Mouse (Mus musculus) forebrain, postnatal 0 days (tissue): Measurements from ENCODE around the gene Ccna1. TPM values are rescaled to one million over a fixed set of nuclear protein-coding genes. Genes with fewer than 3 reads are reported as not detected.

Experiments
- ATAC-seq: fragments of 200-750 bp; cut with Nextera tagmentation; 2 replicates; pipeline ENCODE4 v1.8.0; 2017; ENCODE audit warnings: mild to moderate bottlenecking, moderate library complexity
- DNase-seq: peaks from one replicate; pipeline ENCODE4 v3.0.0-alpha.2; 2015
- H3K27ac ChIP-seq: fragments of 300-500 bp; sonication (generic); 2 replicates; pipeline ENCODE4 v1.5.1; 2014; ENCODE audit warnings: low read depth, mild to moderate bottlenecking, antibody characterized with exemption, low read length, moderate library complexity, mixed read lengths
- H3K27me3 ChIP-seq: fragments of 300-500 bp; sonication (generic); 2 replicates; pipeline ENCODE4 v1.6.1; 2014; ENCODE audit warnings: mild to moderate bottlenecking, low read length, mixed read lengths; ENCODE audit not compliant: insufficient read depth
- H3K36me3 ChIP-seq: fragments of 300-500 bp; sonication (generic); 2 replicates; pipeline ENCODE4 v1.6.1; 2014; ENCODE audit warnings: mild to moderate bottlenecking, moderate library complexity; ENCODE audit not compliant: insufficient read depth
- H3K4me1 ChIP-seq: fragments of 300-500 bp; sonication (generic); 2 replicates; pipeline ENCODE4 v1.6.1; 2014; ENCODE audit warnings: antibody characterized with exemption; ENCODE audit not compliant: insufficient read depth
- H3K4me2 ChIP-seq: fragments of 300-500 bp; sonication (generic); 2 replicates; pipeline ENCODE4 v1.6.1; 2014; ENCODE audit warnings: low read depth, mild to moderate bottlenecking, moderate library complexity
- H3K4me3 ChIP-seq: fragments of 300-500 bp; sonication (generic); 2 replicates; pipeline ENCODE4 v1.5.1; 2014; ENCODE audit warnings: low read depth, low read length, mixed read lengths
- H3K9ac ChIP-seq: fragments of 300-500 bp; sonication (generic); 2 replicates; pipeline ENCODE4 v1.6.1; 2014; ENCODE audit warnings: mild to moderate bottlenecking
- H3K9me3 ChIP-seq: fragments of 300-500 bp; sonication (generic); 2 replicates; pipeline ENCODE4 v1.6.1; 2016; ENCODE audit warnings: low read length
- CTCF ChIP-seq: sonication (generic); IDR thresholded peaks from 2 replicates; pipeline ENCODE4 v1.5.1; 2016; ENCODE audit warnings: antibody characterized with exemption, control low read depth, low read depth
- WGBS: fragments of 180-500 bp; shearing (Covaris S2); extraction: QIAGEN DNeasy Blood & Tissue Kit; methylation state at CpG from one replicate; pipeline ENCODE4 v1.1.7; 2014; 5-methylcytosine and 5-hydroxymethylcytosine counted together
- polyA plus RNA-seq: library from polyadenylated mRNA; unstranded; fragments of >200 nt; fragmentation: Nextera tagmentation; extraction: Ambion mirVana; gene quantifications from 2 replicates; pipeline ENCODE4 v1.2.1, GENCODE M21; 2015
- total RNA-seq: library from RNA; depleted of rRNA; stranded (reverse); fragments of >200 nt; gene quantifications from 2 replicates; pipeline ENCODE4 v1.2.3, GENCODE M21; 2014

The Ccna1 gene
- total and polyA plus RNA-seq, 2 experiments from 2014 or later = 3.1 to 5.6 TPM

- Histone ChIP-seq H3K4me2 (no peak overlapping the region), H3K4me1 (no peaks in the 10 kb centered on the region), H3K4me3 (no peak overlapping the region), H3K36me3 (no peaks in the 10 kb centered on the region), H3K27me3 (no peaks in the 10 kb centered on the region), H3K27ac (no peak overlapping the region), H3K9me3 (no peaks in the 10 kb centered on the region), H3K9ac (no peak overlapping the region)
- ATAC-seq = no peak
- no peak for DNase-seq
- 78% methylated on average over 1 of the region's 1 CpGs for WGBS
- no peak for TF ChIP-seq CTCF
Observed at GRCm38 (mm10) chr3:55093161-55093560, 37.9 kb upstream of the Ccna1 start.

- no peaks in the 10 kb centered on the region for H3K9me3 ChIP-seq
- TF ChIP-seq CTCF = no peak
- no peaks in the 10 kb centered on the region for H3K4me1 ChIP-seq
- no peak overlapping the region for H3K4me2 ChIP-seq
- no peak overlapping the region for H3K4me3 ChIP-seq
- no peak overlapping the region for H3K27ac ChIP-seq
- no peak for DNase-seq
- H3K27me3 ChIP-seq = no peaks in the 10 kb centered on the region
- H3K36me3 ChIP-seq = no peaks in the 10 kb centered on the region
- no peak for ATAC-seq
- 57% methylated on average over 4 of the region's 4 CpGs for WGBS
- no peak overlapping the region for H3K9ac ChIP-seq
Observed at GRCm38 (mm10) chr3:55089291-55089690, 34.0 kb upstream of the Ccna1 start.

- no peaks in the 10 kb centered on the region for H3K27me3 ChIP-seq
- no peak overlapping the region for H3K4me3 ChIP-seq
- DNase-seq (no peak), ATAC-seq (no peak)
- no peaks in the 10 kb centered on the region for H3K36me3 ChIP-seq
- H3K9ac ChIP-seq = no peak overlapping the region
- H3K27ac ChIP-seq = no peak overlapping the region
- no peaks in the 10 kb centered on the region for H3K9me3 ChIP-seq
- no peak overlapping the region for H3K4me2 ChIP-seq
- WGBS = 60% methylated on average over 3 of the region's 3 CpGs
- H3K4me1 ChIP-seq = no peaks in the 10 kb centered on the region
- no peak for TF ChIP-seq CTCF
Observed at GRCm38 (mm10) chr3:55088843-55089242, 33.5 kb upstream of the Ccna1 start.

- Histone ChIP-seq H3K4me3 (no peak overlapping the region), H3K36me3 (no peaks in the 10 kb centered on the region), H3K9me3 (no peaks in the 10 kb centered on the region), H3K4me2 (no peak overlapping the region), H3K4me1 (no peaks in the 10 kb centered on the region), H3K9ac (no peak overlapping the region), H3K27ac (no peak overlapping the region), H3K27me3 (no peaks in the 10 kb centered on the region)
- TF ChIP-seq CTCF = no peak
- 69% methylated on average over 4 of the region's 4 CpGs for WGBS
- no peak for ATAC-seq
- no peak for DNase-seq
Observed at GRCm38 (mm10) chr3:55088359-55088758, 33.1 kb upstream of the Ccna1 start.

- TF ChIP-seq CTCF = peak; percentile 62
- Histone ChIP-seq H3K9me3 (no peaks in the 10 kb centered on the region), H3K27me3 (no peaks in the 10 kb centered on the region), H3K4me2 (no peak overlapping the region), H3K36me3 (no peaks in the 10 kb centered on the region), H3K4me3 (no peak overlapping the region), H3K27ac (no peak overlapping the region), H3K9ac (no peak overlapping the region), H3K4me1 (no peaks in the 10 kb centered on the region)
- ATAC-seq (peak; percentile 58), DNase-seq (no peak)
- 60% methylated on average over 4 of the region's 4 CpGs for WGBS
Observed at GRCm38 (mm10) chr3:55087360-55087759, 32.1 kb upstream of the Ccna1 start.

GRCm38 (mm10) chr3:55086948-55087347, 31.6 kb upstream of the Ccna1 start:
- Histone ChIP-seq H3K4me3 (no peak overlapping the region), H3K9me3 (no peaks in the 10 kb centered on the region), H3K9ac (no peak overlapping the region), H3K4me2 (no peak overlapping the region), H3K4me1 (no peaks in the 10 kb centered on the region), H3K36me3 (no peaks in the 10 kb centered on the region), H3K27ac (no peak overlapping the region), H3K27me3 (no peaks in the 10 kb centered on the region)
- peak; percentile 53 for ATAC-seq
- TF ChIP-seq CTCF = no peak
- WGBS = 74% methylated on average over 5 of the region's 5 CpGs
- DNase-seq = no peak

GRCm38 (mm10) chr3:55085716-55086115, 30.4 kb upstream of the Ccna1 start:
- no peaks in the 10 kb centered on the region for H3K9me3 ChIP-seq
- ATAC-seq (no peak), DNase-seq (no peak)
- no peak overlapping the region for H3K9ac ChIP-seq
- no peak for TF ChIP-seq CTCF
- H3K27ac ChIP-seq = no peak overlapping the region
- WGBS = 45% methylated on average over 3 of the region's 3 CpGs
- H3K4me3 ChIP-seq = no peak overlapping the region
- H3K4me2 ChIP-seq = no peak overlapping the region
- H3K4me1 ChIP-seq = no peaks in the 10 kb centered on the region
- no peaks in the 10 kb centered on the region for H3K27me3 ChIP-seq
- H3K36me3 ChIP-seq = no peaks in the 10 kb centered on the region

GRCm38 (mm10) chr3:55084781-55085180, 29.5 kb upstream of the Ccna1 start:
- Histone ChIP-seq H3K27me3 (no peaks in the 10 kb centered on the region), H3K9me3 (no peaks in the 10 kb centered on the region), H3K4me2 (no peak overlapping the region), H3K27ac (no peak overlapping the region), H3K9ac (no peak overlapping the region), H3K4me3 (no peak overlapping the region), H3K4me1 (no peaks in the 10 kb centered on the region), H3K36me3 (no peaks in the 10 kb centered on the region)
- WGBS = 34% methylated on average over 6 of the region's 6 CpGs
- no peak for DNase-seq
- peak; percentile 44; the same call in 1 of the 2 replicates for ATAC-seq
- no peak for TF ChIP-seq CTCF
